13 mouse cellular contexts compared by ENCODE assay signal in genomic region chr5:22757261-22757660, GRCm38 (mm10). TPM values are rescaled to one million over a fixed set of nuclear protein-coding genes. Genes with fewer than 3 reads are reported as not detected.
DNase-seq lines count a peak whose midpoint lies in the region; ATAC-seq and TF ChIP-seq lines count a peak whose summit lies in the region.
"Had no signal": no experiment of that assay in that cellular context is flagged by ENCODE, and none has a peak within 500 bp of the region (broad histone marks: within the 10 kb centered on the region; RNA-seq: fewer than 3 reads in every experiment).

No protein-coding gene starts in this region.

- no peaks in the 10 kb centered on the region for H3K36me3 ChIP-seq in hindbrain, postnatal 0 days (ENCODE audit: insufficient read depth, low read length)
- H3K36me3 ChIP-seq in hindbrain, embryonic 14.5 days (replicated peaks; ENCODE audit: control insufficient read depth, insufficient read depth): no peaks in the 10 kb centered on the region
- H3K36me3 ChIP-seq in lung, embryonic 14.5 days (ENCODE audit: insufficient read depth): no peaks in the 10 kb centered on the region
- H3K36me3 ChIP-seq: G1E; heart, embryonic 15.5 days had no signal

- ATAC-seq in hindbrain, postnatal 0 days: no peak
- no peak for ATAC-seq in hindbrain, embryonic 14.5 days (ENCODE audit: low FRiP score)
- no peak for ATAC-seq in lung, embryonic 14.5 days (ENCODE audit: insufficient read depth)
- ATAC-seq in megakaryocyte, adult 5-6 weeks (ENCODE audit: poor library complexity, severe bottlenecking): no peak
- ATAC-seq: activated CD4-positive, CD25-positive, alpha-beta regulatory T cell, adult 4 months; intestine, embryonic 16.5 days had no signal

- H3K4me2 ChIP-seq in hindbrain, postnatal 0 days (ENCODE audit: low read depth, low read length): no peak overlapping the region
- H3K4me2 ChIP-seq in hindbrain, embryonic 14.5 days (replicated peaks): no peak overlapping the region
- H3K4me2 ChIP-seq in lung, embryonic 14.5 days: no peak overlapping the region
- H3K4me2 ChIP-seq: heart, embryonic 15.5 days had no signal

- no peak overlapping the region for H3K4me3 ChIP-seq in cerebellum, adult 2 months (replicated peaks; ENCODE audit: insufficient read depth, low read depth, low read length)
- no peak overlapping the region for H3K4me3 ChIP-seq in hindbrain, postnatal 0 days (ENCODE audit: low read length)
- H3K4me3 ChIP-seq in hindbrain, embryonic 14.5 days (replicated peaks; ENCODE audit: low read length): no peak overlapping the region
- no peak overlapping the region for H3K4me3 ChIP-seq in lung, embryonic 14.5 days (ENCODE audit: low read depth, low read length)
- H3K4me3 ChIP-seq: heart, embryonic 15.5 days had no signal

- H3K27ac ChIP-seq in cerebellum, adult 2 months (ENCODE audit: insufficient read depth, low read length): no peak overlapping the region
- no peak overlapping the region for H3K27ac ChIP-seq in hindbrain, postnatal 0 days
- H3K27ac ChIP-seq in hindbrain, embryonic 14.5 days: no peak overlapping the region
- no peak overlapping the region for H3K27ac ChIP-seq in lung, embryonic 14.5 days (ENCODE audit: low read depth)
- H3K27ac ChIP-seq: heart, embryonic 15.5 days; macrophage had no signal

- no peak for DNase-seq in cerebellum, adult 2 months
- DNase-seq in cerebellum, adult 9-11 months: no peak
- peak; percentile 47 for DNase-seq in hindbrain, postnatal 0 days (ENCODE audit: low spot score)
- no peak for DNase-seq in hindbrain, embryonic 14.5 days (ENCODE audit: low spot score)
- peak; percentile 37 for DNase-seq in lung, embryonic 14.5 days
- DNase-seq in lung, postnatal 10 days: no peak
- DNase-seq in retina, embryonic 14.5 days (ENCODE audit: low spot score): peak; percentile 56

- no peaks in the 10 kb centered on the region for H3K27me3 ChIP-seq in cerebellum, adult 2 months (ENCODE audit: control insufficient read depth, insufficient read depth, low read length)
- no peaks in the 10 kb centered on the region for H3K27me3 ChIP-seq in hindbrain, postnatal 0 days (ENCODE audit: insufficient read depth, low read length)
- no peaks in the 10 kb centered on the region for H3K27me3 ChIP-seq in hindbrain, embryonic 14.5 days (ENCODE audit: control insufficient read depth, insufficient read depth, low read length)
- H3K27me3 ChIP-seq in lung, embryonic 14.5 days (ENCODE audit: insufficient read depth, low read length): no peaks in the 10 kb centered on the region
- H3K27me3 ChIP-seq: heart, embryonic 15.5 days had no signal

- no peak for TF ChIP-seq POLR2A in cerebellum, adult 2 months (IDR thresholded peaks at IDR 0.05; ENCODE audit: borderline replicate concordance, insufficient read depth, low read length)

- TF ChIP-seq CTCF in cerebellum, adult 2 months (IDR thresholded peaks at IDR 0.05; ENCODE audit: borderline replicate concordance, insufficient read depth, low read depth, low read length): peak; percentile 35; the same call in 1 of the 2 replicates
- peak; percentile 65 for TF ChIP-seq CTCF in hindbrain, postnatal 0 days (IDR thresholded peaks at IDR 0.05; ENCODE audit: low read depth)
- TF ChIP-seq CTCF in lung, embryonic 14.5 days (IDR thresholded peaks at IDR 0.05; ENCODE audit: low read depth): peak; percentile 58

- 56% methylated on average over 3 of the region's 3 CpGs for WGBS in cerebellum, adult 2 months
- WGBS in hindbrain, postnatal 0 days: 43% methylated on average over 3 of the region's 3 CpGs
- WGBS in hindbrain, embryonic 14.5 days: 45% methylated on average over 3 of the region's 3 CpGs
- 33% methylated on average over 3 of the region's 3 CpGs for WGBS in lung, embryonic 14.5 days

- H3K9me3 ChIP-seq in hindbrain, postnatal 0 days (ENCODE audit: low read length): no peaks in the 10 kb centered on the region
- no peaks in the 10 kb centered on the region for H3K9me3 ChIP-seq in hindbrain, embryonic 14.5 days (ENCODE audit: control insufficient read depth, low read length)
- no peaks in the 10 kb centered on the region for H3K9me3 ChIP-seq in lung, embryonic 14.5 days (ENCODE audit: low read depth, low read length)
- H3K9me3 ChIP-seq: G1E; heart, embryonic 15.5 days had no signal

- H3K4me1 ChIP-seq in cerebellum, adult 2 months (ENCODE audit: control insufficient read depth, insufficient read depth, low read length): no peaks in the 10 kb centered on the region
- H3K4me1 ChIP-seq in hindbrain, postnatal 0 days (ENCODE audit: insufficient read depth, low read length): no peaks in the 10 kb centered on the region
- no peaks in the 10 kb centered on the region for H3K4me1 ChIP-seq in hindbrain, embryonic 14.5 days (replicated peaks; ENCODE audit: control insufficient read depth, insufficient read depth, low read length)
- H3K4me1 ChIP-seq in lung, embryonic 14.5 days (ENCODE audit: insufficient read depth): no peaks in the 10 kb centered on the region
- H3K4me1 ChIP-seq: heart, embryonic 15.5 days had no signal

- no peak overlapping the region for H3K9ac ChIP-seq in hindbrain, postnatal 0 days (replicated peaks; ENCODE audit: low read length)
- H3K9ac ChIP-seq in hindbrain, embryonic 14.5 days: no peak overlapping the region
- H3K9ac ChIP-seq in lung, embryonic 14.5 days: no peak overlapping the region
- H3K9ac ChIP-seq: heart, embryonic 15.5 days had no signal

RNA-seq across cellular contexts. Expression of gene Lhfpl3, which starts 11.4 kb away (rescaled TPM):
- polyA plus RNA-seq in cerebellum, adult 2 months (2012; rRNA removed): 29.2 and 31.5 TPM in 2 replicates
- total RNA-seq in hindbrain, postnatal 0 days (2014; rRNA removed): 57.3 and 70.7 TPM in 2 replicates
- 48.9 and 49.2 TPM in 2 replicates for polyA plus RNA-seq in hindbrain, postnatal 0 days (2015; fragmentation: Nextera tagmentation; extraction: Ambion mirVana)
- polyA plus RNA-seq in hindbrain, embryonic 14.5 days (2014; fragmentation: Nextera tagmentation; extraction: Ambion mirVana): 23.9 and 30.0 TPM in 2 replicates
- 0.11 TPM in 1 of 2 replicates, not detected in the other for polyA plus RNA-seq in lung, embryonic 14.5 days (2014; fragmentation: Nextera tagmentation; extraction: Ambion mirVana)
- not detected in 2 replicates for total RNA-seq in megakaryocyte, adult 5-6 weeks (2015)
- not detected in 2 replicates for total RNA-seq in megakaryocyte, adult 5-6 weeks (2017)
- polyA plus RNA-seq: G1E, macrophage had no signal

Comparison
In these comparisons a context has a peak if more than half of its experiments do, and no peak if none do; other contexts are left out.
1. DNase-seq: peak in hindbrain, postnatal 0 days (single experiment), lung, embryonic 14.5 days (single experiment) and retina, embryonic 14.5 days (single experiment); none in cerebellum, adult 2 months (0 of 2), cerebellum, adult 9-11 months (single experiment), hindbrain, embryonic 14.5 days (single experiment) and lung, postnatal 10 days (single experiment).
2. RNA of gene Lhfpl3, which starts 11.4 kb away (polyA plus RNA-seq): 48.9 to 49.2 TPM in hindbrain, postnatal 0 days, 29.2 to 31.5 TPM in cerebellum, adult 2 months and 23.9 to 30.0 TPM in hindbrain, embryonic 14.5 days; 0.11 TPM in lung, embryonic 14.5 days; every median in the first group is over 10 times any median in the second.
3. Peak in every context shown above with its lines, with median percentiles within 50 percentile points of each other: CTCF ChIP-seq.